Mouse (Mus musculus): ENCODE measurements around the gene Sertad1. TPM values are rescaled to one million over a fixed set of nuclear protein-coding genes. Genes with fewer than 3 reads are reported as not detected.

Gene Sertad1
- total RNA-seq, 4 experiments from 2014 or later = 6.5 to 9.8 (median 8.8) TPM

DNA sequence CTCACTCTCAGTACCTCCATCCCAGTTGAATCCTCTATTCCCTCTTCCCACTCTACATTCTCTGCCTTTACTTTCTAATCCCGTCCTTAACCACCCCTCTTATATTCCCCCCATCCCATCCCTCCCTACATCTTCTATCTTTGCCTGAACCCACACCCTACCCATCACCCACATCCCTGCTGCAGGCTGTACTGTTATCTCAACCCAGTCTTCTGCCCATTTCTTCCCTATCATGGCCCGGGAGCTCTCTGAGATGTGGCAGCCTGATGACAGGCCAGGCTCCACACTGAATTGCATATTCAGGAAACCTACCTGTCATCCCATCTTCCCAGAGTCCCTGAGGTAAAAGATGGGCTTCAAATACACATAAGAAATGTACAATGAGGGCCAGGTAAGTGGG is 52.1 kb downstream of the Sertad1 start:
- no peak for DNase-seq (ENCODE audit: low spot score in 2 of 2)

Other genes starting within 250 kb of the Sertad1 start
- 1 to 10 TPM; 1.5 to 3.4 (median 2.2) TPM for gene Numbl, start 228.5 kb upstream of the Sertad1 start, total RNA-seq (2022)
- gene Ltbp4, start 149.2 kb upstream of the Sertad1 start, total RNA-seq (2022) = 10 to 100 TPM; 33.6 to 50.3 (median 43.1) TPM
- gene Shkbp1, start 130.9 kb upstream of the Sertad1 start, total RNA-seq (2022) = 1 to 10 TPM; 1.8 to 3.9 (median 2.7) TPM
- gene Gm20479, start 129.5 kb upstream of the Sertad1 start, total RNA-seq (2022) = under 1 TPM in 1 of 4 experiments, not detected in 3; 0.53 TPM
- gene Sptbn4, start 39.2 kb upstream of the Sertad1 start, total RNA-seq (2022) = not detected
- gene Blvrb, start 38.9 kb upstream of the Sertad1 start, total RNA-seq (2022) = 10 to 100 TPM in 3 of 4 experiments, 1 to 10 TPM in 1; 9.9 to 14.4 (median 11.3) TPM
- 1 to 10 TPM; 3.8 to 5.3 (median 4.3) TPM for gene Sertad3, start 13.1 kb upstream of the Sertad1 start, total RNA-seq (2022)
- 1 to 10 TPM; 2.3 to 7.7 (median 5.7) TPM for gene Prx, start 12.4 kb downstream of the Sertad1 start, total RNA-seq (2022)
- under 1 TPM in 1 of 4 experiments, not detected in 3; 0.11 TPM for gene Hipk4, start 36.4 kb downstream of the Sertad1 start, total RNA-seq (2022)
- 10 to 100 TPM; 14.0 to 15.3 (median 14.9) TPM for gene Pld3, start 66.3 kb downstream of the Sertad1 start, total RNA-seq (2022)
- 100 to 1,000 TPM; 118 to 123 (median 121) TPM for gene 2310022A10Rik, start 66.3 kb downstream of the Sertad1 start, total RNA-seq (2022)
- 100 to 1,000 TPM; 178 to 228 (median 207) TPM for gene Akt2, start 104.6 kb downstream of the Sertad1 start, total RNA-seq (2022)
- gene Ttc9b, start 167.0 kb downstream of the Sertad1 start, total RNA-seq (2022) = not detected
- 10 to 100 TPM; 40.0 to 47.7 (median 42.4) TPM for gene Map3k10, start 187.7 kb downstream of the Sertad1 start, total RNA-seq (2022)
- gene Zfp607b, start 202.4 kb downstream of the Sertad1 start, total RNA-seq (2022) = under 1 TPM; 0.11 to 0.70 (median 0.33) TPM
- gene Zfp60, start 244.5 kb downstream of the Sertad1 start, total RNA-seq (2022) = 1 to 10 TPM; 5.8 to 9.5 (median 6.8) TPM

Data from gastrocnemius, adult 8-10 months (tissue).